Mouse (Mus musculus) neural tube, embryonic 14.5 days (tissue): ENCODE measurements around the gene Ice2. TPM values are rescaled to one million over a fixed set of nuclear protein-coding genes. Genes with fewer than 3 reads are reported as not detected.

Experiments
- ATAC-seq: fragments of 200-750 bp; cut with Nextera tagmentation; 2 replicates; pipeline ENCODE4 v1.8.0; 2017; ENCODE audit warnings: low read depth, mild to moderate bottlenecking, moderate TSS enrichment, moderate library complexity
- H3K27ac ChIP-seq: fragments of 300-500 bp; sonication (generic); 2 replicates; pipeline ENCODE4 v1.5.1; 2014; ENCODE audit warnings: low read depth, mild to moderate bottlenecking, control low read depth, low read length, moderate library complexity, mixed read lengths
- H3K27me3 ChIP-seq: fragments of 300-500 bp; sonication (generic); 2 replicates; pipeline ENCODE4 v1.6.1; 2014; ENCODE audit warnings: low read length; ENCODE audit not compliant: control insufficient read depth, insufficient read depth
- H3K36me3 ChIP-seq: fragments of 300-500 bp; sonication (generic); 2 replicates; pipeline ENCODE4 v1.6.1; 2014; ENCODE audit warnings: low read length, mixed read lengths; ENCODE audit not compliant: control insufficient read depth, insufficient read depth
- H3K4me1 ChIP-seq: fragments of 300-500 bp; sonication (generic); 2 replicates; pipeline ENCODE4 v1.6.1; 2014; ENCODE audit warnings: low read length; ENCODE audit not compliant: control insufficient read depth, insufficient read depth
- H3K4me2 ChIP-seq: fragments of 300-500 bp; sonication (generic); 2 replicates; pipeline ENCODE4 v1.6.1; 2014; ENCODE audit warnings: mild to moderate bottlenecking, low read depth, low read length, control low read depth
- H3K4me3 ChIP-seq: fragments of 300-500 bp; sonication (generic); 2 replicates; pipeline ENCODE4 v1.5.1; 2014; ENCODE audit warnings: low read depth, low read length, control low read depth, mixed read lengths
- H3K9ac ChIP-seq: fragments of 300-500 bp; sonication (generic); replicated peaks from 2 replicates; pipeline ENCODE4 v1.6.1; 2014; ENCODE audit warnings: low read depth, mild to moderate bottlenecking, control low read depth, low read length, mixed read lengths
- H3K9me3 ChIP-seq: fragments of 300-500 bp; sonication (generic); 2 replicates; pipeline ENCODE4 v1.6.1; 2016; ENCODE audit warnings: low read length; ENCODE audit not compliant: control insufficient read depth
- WGBS: fragments of 180-500 bp; shearing (Covaris S2); extraction: QIAGEN DNeasy Blood & Tissue Kit; methylation state at CpG from one replicate; pipeline ENCODE4 v1.1.7; 2014; 5-methylcytosine and 5-hydroxymethylcytosine counted together
- polyA plus RNA-seq: library from polyadenylated mRNA; unstranded; fragments of >200 nt; fragmentation: Nextera tagmentation; extraction: Ambion mirVana; gene quantifications from 2 replicates; pipeline ENCODE4 v1.2.1, GENCODE M21; 2014

Ice2 gene
- polyA plus RNA-seq, 1 experiment from 2014 or later = 11.4 TPM

GRCm38 (mm10) chr9:69435194-69435593, 37.5 kb downstream of the Ice2 start:
- Histone ChIP-seq H3K36me3 (no peaks in the 10 kb centered on the region), H3K4me1 (no peaks in the 10 kb centered on the region), H3K9me3 (no peaks in the 10 kb centered on the region), H3K9ac (no peak overlapping the region), H3K27ac (no peak overlapping the region), H3K4me3 (no peak overlapping the region), H3K4me2 (no peak overlapping the region), H3K27me3 (no peaks in the 10 kb centered on the region)
- ATAC-seq = no peak
- WGBS = 80% methylated on average over 10 of the region's 10 CpGs

DNA sequence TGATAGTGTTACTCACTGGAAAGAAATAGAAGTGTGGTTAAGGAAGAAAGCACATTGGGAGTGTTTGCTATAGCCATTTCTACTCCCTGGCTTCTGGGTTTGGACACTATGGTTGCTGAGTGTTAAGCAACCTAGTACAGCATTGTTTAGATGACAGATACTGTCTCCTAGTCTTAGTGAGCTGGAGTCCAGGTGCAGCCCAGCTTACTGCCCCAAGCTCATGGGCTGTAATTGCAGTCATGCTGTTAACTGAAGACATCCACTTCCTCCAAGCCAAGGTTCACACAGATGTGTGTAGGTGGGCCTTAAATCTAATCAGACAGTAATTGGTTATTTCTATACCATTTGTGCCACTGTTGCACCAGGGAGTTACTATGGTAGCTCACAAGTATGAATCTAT, 38.0 kb downstream of the Ice2 start:
- H3K27me3 ChIP-seq = no peaks in the 10 kb centered on the region
- no peak overlapping the region for H3K4me3 ChIP-seq
- H3K4me2 ChIP-seq = no peak overlapping the region
- ATAC-seq = no peak
- H3K27ac ChIP-seq = no peak overlapping the region
- H3K36me3 ChIP-seq = no peaks in the 10 kb centered on the region
- no peak overlapping the region for H3K9ac ChIP-seq
- no peaks in the 10 kb centered on the region for H3K4me1 ChIP-seq
- H3K9me3 ChIP-seq = no peaks in the 10 kb centered on the region

DNA sequence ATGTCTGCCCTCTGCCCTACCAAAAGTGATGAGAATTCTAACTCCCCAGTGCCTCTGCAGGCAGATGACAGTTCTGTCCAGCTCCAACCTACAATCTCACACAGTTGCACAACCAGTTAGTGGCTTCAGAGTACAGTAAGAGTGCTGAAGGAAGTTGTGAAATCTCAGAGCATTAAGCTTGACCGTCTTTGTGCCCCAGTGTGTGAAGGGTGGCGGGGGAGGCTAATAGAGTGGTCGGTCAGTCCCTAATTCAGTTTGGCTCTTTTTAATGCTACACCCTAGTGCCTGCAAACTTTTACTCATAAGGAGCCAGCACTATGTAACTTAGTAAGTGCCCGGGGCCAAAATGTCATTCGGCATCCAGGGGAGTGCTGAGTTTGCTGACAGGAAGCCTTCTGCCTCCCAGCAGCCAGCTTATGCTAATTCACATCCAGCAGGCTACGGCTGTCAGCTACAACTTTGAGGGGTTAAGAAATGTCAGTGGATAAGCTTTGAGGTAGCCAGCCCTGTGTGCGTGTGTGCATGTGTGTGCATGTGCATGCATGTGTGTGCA, 42.2 kb downstream of the Ice2 start:
- H3K27ac ChIP-seq = no peak overlapping the region
- no peaks in the 10 kb centered on the region for H3K9me3 ChIP-seq
- H3K4me3 ChIP-seq = no peak overlapping the region
- no peaks in the 10 kb centered on the region for H3K36me3 ChIP-seq
- no peak overlapping the region for H3K9ac ChIP-seq
- H3K4me1 ChIP-seq = no peaks in the 10 kb centered on the region
- H3K27me3 ChIP-seq = no peaks in the 10 kb centered on the region
- H3K4me2 ChIP-seq = no peak overlapping the region
- WGBS = 42% methylated on average over 7 of the region's 7 CpGs
- ATAC-seq = no peak

DNA sequence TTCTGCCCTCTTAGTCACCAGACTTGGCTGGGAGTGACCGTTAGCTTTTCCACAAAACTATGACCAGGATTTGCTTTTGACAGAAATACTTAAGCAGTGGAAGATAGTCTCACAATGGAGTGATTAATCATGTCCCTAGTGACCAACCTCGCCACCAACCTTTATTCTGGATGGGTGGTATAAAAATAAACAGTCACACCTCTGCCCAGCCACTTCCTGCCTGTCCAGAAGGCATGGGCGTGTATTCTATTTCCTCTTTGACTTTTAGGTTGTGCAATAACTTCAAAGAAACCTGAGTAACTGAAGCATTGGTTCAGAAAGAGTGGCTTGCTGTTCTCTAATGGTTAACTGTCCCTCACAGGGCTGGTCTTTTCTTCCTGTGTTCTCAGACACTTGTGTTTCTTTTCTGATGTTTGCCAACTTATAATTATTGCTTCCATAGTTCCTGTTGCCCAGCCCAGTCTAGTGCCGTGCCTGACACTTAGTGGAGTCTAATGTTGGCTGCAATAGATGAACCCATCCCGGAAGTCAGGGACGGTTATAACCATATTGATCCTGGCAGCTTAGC, 44.8 kb downstream of the Ice2 start:
- WGBS = 77% methylated on average over 6 of the region's 6 CpGs

GRCm38 (mm10) chr9:69443203-69443602, 45.5 kb downstream of the Ice2 start:
- Histone ChIP-seq H3K27ac (no peak overlapping the region), H3K27me3 (no peaks in the 10 kb centered on the region), H3K4me1 (no peaks in the 10 kb centered on the region), H3K36me3 (no peaks in the 10 kb centered on the region), H3K9me3 (no peaks in the 10 kb centered on the region), H3K4me2 (no peak overlapping the region), H3K4me3 (no peak overlapping the region), H3K9ac (no peak overlapping the region)
- no peak for ATAC-seq
- 70% methylated on average over 3 of the region's 3 CpGs for WGBS

More for the DNA sequence above, 44.8 kb downstream of the Ice2 start:
- H3K27ac ChIP-seq = no peak overlapping the region
- no peaks in the 10 kb centered on the region for H3K27me3 ChIP-seq
- ATAC-seq = no peak
- H3K36me3 ChIP-seq = no peaks in the 10 kb centered on the region
- H3K4me3 ChIP-seq = no peak overlapping the region
- no peaks in the 10 kb centered on the region for H3K9me3 ChIP-seq
- no peak overlapping the region for H3K9ac ChIP-seq
- H3K4me2 ChIP-seq = no peak overlapping the region
- no peaks in the 10 kb centered on the region for H3K4me1 ChIP-seq

DNA sequence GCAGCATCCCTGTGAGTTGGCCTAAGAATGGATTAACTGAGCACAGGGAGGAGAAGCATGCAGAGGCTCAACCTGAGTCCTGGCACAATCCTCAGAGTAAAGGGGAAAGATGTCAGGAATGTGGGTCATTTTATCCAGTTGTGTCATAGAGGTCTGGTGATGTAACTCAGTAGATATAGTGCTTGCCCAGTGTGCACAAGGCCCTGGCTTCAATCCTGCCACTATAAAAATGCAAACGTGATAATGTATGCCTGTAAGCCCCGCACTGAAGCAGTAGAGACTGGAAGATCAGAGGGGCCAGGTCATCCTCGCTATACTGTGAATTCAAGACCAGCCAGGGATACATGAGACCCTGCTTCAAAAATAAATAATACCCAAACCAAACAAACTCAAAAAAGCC, 51.1 kb downstream of the Ice2 start:
- H3K27me3 ChIP-seq = no peaks in the 10 kb centered on the region

DNA sequence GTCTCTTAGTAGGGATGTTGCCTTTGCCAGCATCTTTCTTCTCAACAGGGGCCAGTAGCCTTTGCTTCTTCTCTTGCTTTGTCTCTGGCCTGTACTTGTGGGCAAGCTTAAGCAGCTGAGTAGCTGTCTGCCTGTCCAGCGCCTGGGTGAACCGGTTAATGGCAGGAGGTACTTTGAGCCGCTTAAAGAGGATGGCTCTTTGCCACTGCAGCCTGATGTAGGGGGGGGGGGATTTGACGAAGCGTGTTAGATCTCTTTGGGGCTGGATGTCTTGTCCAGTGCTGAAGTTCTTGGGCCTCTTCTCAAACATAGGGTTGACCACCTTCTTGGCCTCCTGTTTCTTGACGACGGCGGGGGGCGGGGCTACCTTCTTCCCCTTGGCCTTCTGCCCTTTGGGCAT, 52.9 kb downstream of the Ice2 start:
- Histone ChIP-seq H3K9me3 (no peaks in the 10 kb centered on the region), H3K4me2 (no peak overlapping the region), H3K27ac (no peak overlapping the region), H3K9ac (no peak overlapping the region), H3K4me1 (peaks cover 11% of the 10 kb centered on the region; the same call in 1 of the 2 replicates), H3K27me3 (peaks cover 9% of the 10 kb centered on the region; the same call in 1 of the 2 replicates), H3K4me3 (no peak overlapping the region), H3K36me3 (no peaks in the 10 kb centered on the region)
- no peak for ATAC-seq
- WGBS = 86% methylated on average over 9 of the region's 9 CpGs

More for the DNA sequence above, 51.1 kb downstream of the Ice2 start:
- 72% methylated on average over 3 of the region's 3 CpGs for WGBS
- no peak for ATAC-seq
- Histone ChIP-seq H3K9me3 (no peaks in the 10 kb centered on the region), H3K36me3 (no peaks in the 10 kb centered on the region), H3K4me3 (no peak overlapping the region), H3K27ac (no peak overlapping the region), H3K4me1 (peaks cover 5% of the 10 kb centered on the region; the same call in 1 of the 2 replicates), H3K4me2 (no peak overlapping the region), H3K9ac (no peak overlapping the region)

GRCm38 (mm10) chr9:69451886-69452810, 54.4 kb downstream of the Ice2 start:
- H3K4me2 ChIP-seq = no peak overlapping the region
- peaks cover 9% of the 10 kb centered on the region; the same call in 1 of the 2 replicates for H3K27me3 ChIP-seq
- no peaks in the 10 kb centered on the region for H3K36me3 ChIP-seq
- 93% methylated on average over 10 of the region's 10 CpGs for WGBS
- no peak overlapping the region for H3K27ac ChIP-seq
- no peak overlapping the region for H3K4me3 ChIP-seq
- no peak for ATAC-seq
- H3K9ac ChIP-seq = no peak overlapping the region
- H3K9me3 ChIP-seq = no peaks in the 10 kb centered on the region
- H3K4me1 ChIP-seq = peaks cover 11% of the 10 kb centered on the region; the same call in 1 of the 2 replicates
